Mouse (Mus musculus) forebrain, postnatal 0 days (tissue): ENCODE data around the gene Cdkal1. TPM values are rescaled to one million over a fixed set of nuclear protein-coding genes. Genes with fewer than 3 reads are reported as not detected.
A peak's percentile ranks its signal among the peaks of the same experiment; 100 is the strongest.

Experiments used
- ATAC-seq: fragments of 200-750 bp; cut with Nextera tagmentation; 2 replicates; pipeline ENCODE4 v1.8.0; 2017; ENCODE audit warnings: mild to moderate bottlenecking, moderate library complexity
- DNase-seq: peaks from one replicate; pipeline ENCODE4 v3.0.0-alpha.2; 2015
- H3K27ac ChIP-seq: fragments of 300-500 bp; sonication (generic); 2 replicates; pipeline ENCODE4 v1.5.1; 2014; ENCODE audit warnings: low read depth, mild to moderate bottlenecking, antibody characterized with exemption, low read length, moderate library complexity, mixed read lengths
- H3K27me3 ChIP-seq: fragments of 300-500 bp; sonication (generic); 2 replicates; pipeline ENCODE4 v1.6.1; 2014; ENCODE audit warnings: mild to moderate bottlenecking, low read length, mixed read lengths; ENCODE audit not compliant: insufficient read depth
- H3K36me3 ChIP-seq: fragments of 300-500 bp; sonication (generic); 2 replicates; pipeline ENCODE4 v1.6.1; 2014; ENCODE audit warnings: mild to moderate bottlenecking, moderate library complexity; ENCODE audit not compliant: insufficient read depth
- H3K4me1 ChIP-seq: fragments of 300-500 bp; sonication (generic); 2 replicates; pipeline ENCODE4 v1.6.1; 2014; ENCODE audit warnings: antibody characterized with exemption; ENCODE audit not compliant: insufficient read depth
- H3K4me2 ChIP-seq: fragments of 300-500 bp; sonication (generic); 2 replicates; pipeline ENCODE4 v1.6.1; 2014; ENCODE audit warnings: low read depth, mild to moderate bottlenecking, moderate library complexity
- H3K4me3 ChIP-seq: fragments of 300-500 bp; sonication (generic); 2 replicates; pipeline ENCODE4 v1.5.1; 2014; ENCODE audit warnings: low read depth, low read length, mixed read lengths
- H3K9ac ChIP-seq: fragments of 300-500 bp; sonication (generic); 2 replicates; pipeline ENCODE4 v1.6.1; 2014; ENCODE audit warnings: mild to moderate bottlenecking
- H3K9me3 ChIP-seq: fragments of 300-500 bp; sonication (generic); 2 replicates; pipeline ENCODE4 v1.6.1; 2016; ENCODE audit warnings: low read length
- CTCF ChIP-seq: sonication (generic); IDR thresholded peaks from 2 replicates; pipeline ENCODE4 v1.5.1; 2016; ENCODE audit warnings: antibody characterized with exemption, control low read depth, low read depth
- WGBS: fragments of 180-500 bp; shearing (Covaris S2); extraction: QIAGEN DNeasy Blood & Tissue Kit; methylation state at CpG from one replicate; pipeline ENCODE4 v1.1.7; 2014; 5-methylcytosine and 5-hydroxymethylcytosine counted together
- polyA plus RNA-seq: library from polyadenylated mRNA; unstranded; fragments of >200 nt; fragmentation: Nextera tagmentation; extraction: Ambion mirVana; gene quantifications from 2 replicates; pipeline ENCODE4 v1.2.1, GENCODE M21; 2015
- total RNA-seq: library from RNA; depleted of rRNA; stranded (reverse); fragments of >200 nt; gene quantifications from 2 replicates; pipeline ENCODE4 v1.2.3, GENCODE M21; 2014

The Cdkal1 gene
- total and polyA plus RNA-seq, 2 experiments from 2014 or later, result 16.7 to 18.3 TPM

GRCm38 (mm10) chr13:29521321-29521720 is 334.2 kb downstream of the Cdkal1 start:
- Histone ChIP-seq H3K27ac (no peak overlapping the region), H3K4me3 (no peak overlapping the region), H3K36me3 (no peaks in the 10 kb centered on the region), H3K4me1 (no peaks in the 10 kb centered on the region), H3K9me3 (no peaks in the 10 kb centered on the region), H3K27me3 (no peaks in the 10 kb centered on the region), H3K4me2 (no peak overlapping the region), H3K9ac (no peak overlapping the region)
- no peak for TF ChIP-seq CTCF
- DNase-seq (no peak), ATAC-seq (no peak)
- WGBS, result 88% methylated on average over 4 of the region's 4 CpGs

- 56% methylated on average over 1 of the region's 1 CpGs for WGBS
- H3K4me1 ChIP-seq, result no peaks in the 10 kb centered on the region
- no peaks in the 10 kb centered on the region for H3K27me3 ChIP-seq
- DNase-seq (no peak), ATAC-seq (no peak)
- no peak overlapping the region for H3K4me3 ChIP-seq
- no peak overlapping the region for H3K9ac ChIP-seq
- TF ChIP-seq CTCF, result no peak
- no peak overlapping the region for H3K27ac ChIP-seq
- H3K9me3 ChIP-seq, result no peaks in the 10 kb centered on the region
- no peaks in the 10 kb centered on the region for H3K36me3 ChIP-seq
- no peak overlapping the region for H3K4me2 ChIP-seq
These were observed 341.4 kb downstream of the Cdkal1 start for GRCm38 (mm10) chr13:29514071-29514470.

- no peak overlapping the region for H3K27ac ChIP-seq
- peaks cover 4% of the 10 kb centered on the region; the same call in 1 of the 2 replicates for H3K4me1 ChIP-seq
- H3K9me3 ChIP-seq, result no peaks in the 10 kb centered on the region
- no peak overlapping the region for H3K4me3 ChIP-seq
- H3K27me3 ChIP-seq, result no peaks in the 10 kb centered on the region
- H3K9ac ChIP-seq, result no peak overlapping the region
- 64% methylated on average over 4 of the region's 4 CpGs for WGBS
- no peak overlapping the region for H3K4me2 ChIP-seq
- no peaks in the 10 kb centered on the region for H3K36me3 ChIP-seq
- ATAC-seq, result no peak
- no peak for TF ChIP-seq CTCF
- DNase-seq, result no peak
These were observed 350.5 kb downstream of the Cdkal1 start for GRCm38 (mm10) chr13:29504861-29505568.

GRCm38 (mm10) chr13:29503147-29504044 is 352.1 kb downstream of the Cdkal1 start:
- Histone ChIP-seq H3K27me3 (no peaks in the 10 kb centered on the region), H3K27ac (no peak overlapping the region), H3K4me3 (no peak overlapping the region), H3K9ac (no peak overlapping the region), H3K9me3 (no peaks in the 10 kb centered on the region), H3K36me3 (no peaks in the 10 kb centered on the region), H3K4me1 (peaks cover 4% of the 10 kb centered on the region; the same call in 1 of the 2 replicates), H3K4me2 (no peak overlapping the region)
- DNase-seq (no peak), ATAC-seq (no peak)
- 40% methylated on average over 6 of the region's 6 CpGs for WGBS
- no peak for TF ChIP-seq CTCF

GRCm38 (mm10) chr13:29502481-29503146 is 352.9 kb downstream of the Cdkal1 start:
- WGBS, result 80% methylated on average over 5 of the region's 5 CpGs
- Histone ChIP-seq H3K36me3 (no peaks in the 10 kb centered on the region), H3K27ac (no peak overlapping the region), H3K4me2 (no peak overlapping the region), H3K4me3 (no peak overlapping the region), H3K4me1 (peaks cover 4% of the 10 kb centered on the region; the same call in 1 of the 2 replicates), H3K27me3 (no peaks in the 10 kb centered on the region), H3K9me3 (no peaks in the 10 kb centered on the region), H3K9ac (no peak overlapping the region)
- ATAC-seq (no peak), DNase-seq (no peak)
- no peak for TF ChIP-seq CTCF

GRCm38 (mm10) chr13:29501173-29501572 is 354.3 kb downstream of the Cdkal1 start:
- Histone ChIP-seq H3K4me3 (no peak overlapping the region), H3K4me1 (peaks cover 4% of the 10 kb centered on the region; the same call in 1 of the 2 replicates), H3K9me3 (no peaks in the 10 kb centered on the region), H3K4me2 (no peak overlapping the region), H3K36me3 (no peaks in the 10 kb centered on the region), H3K27me3 (no peaks in the 10 kb centered on the region), H3K27ac (no peak overlapping the region), H3K9ac (no peak overlapping the region)
- DNase-seq (no peak), ATAC-seq (no peak)
- TF ChIP-seq CTCF, result peak; percentile 14; the same call in 1 of the 2 replicates
- 79% methylated on average over 2 of the region's 2 CpGs for WGBS

- Histone ChIP-seq H3K4me2 (no peak overlapping the region), H3K27ac (no peak overlapping the region), H3K4me3 (no peak overlapping the region), H3K9me3 (no peaks in the 10 kb centered on the region), H3K4me1 (peaks cover 4% of the 10 kb centered on the region; the same call in 1 of the 2 replicates), H3K9ac (no peak overlapping the region), H3K27me3 (no peaks in the 10 kb centered on the region), H3K36me3 (no peaks in the 10 kb centered on the region)
- WGBS, result 74% methylated on average over 2 of the region's 2 CpGs
- no peak for TF ChIP-seq CTCF
- DNase-seq (no peak), ATAC-seq (no peak)
These were observed 355.7 kb downstream of the Cdkal1 start for GRCm38 (mm10) chr13:29499750-29500149.
